Mouse (Mus musculus): ENCODE results near the gene Uvrag. TPM values are rescaled to one million over a fixed set of nuclear protein-coding genes. Genes with fewer than 3 reads are reported as not detected.

Uvrag gene
- polyA plus RNA-seq, 1 experiment, result 45.9 TPM

- no peak for DNase-seq (ENCODE audit: low read depth in 1 of 2, low spot score in 2 of 2)
- WGBS, result 74% methylated on average over 12 of the region's 12 CpGs
- no peaks in the 10 kb centered on the region for H3K27me3 ChIP-seq (ENCODE audit: control insufficient read depth, insufficient read depth, low read length)
- H3K4me3 ChIP-seq (ENCODE audit: extremely low read depth, insufficient read depth, insufficient read length), result no peak overlapping the region
- peaks cover 4% of the 10 kb centered on the region; the same call in 1 of the 2 replicates for H3K4me1 ChIP-seq (ENCODE audit: control insufficient read depth, insufficient read depth, insufficient read length)
- H3K36me3 ChIP-seq (ENCODE audit: control insufficient read depth, insufficient read depth, low read length), result no peaks in the 10 kb centered on the region
- H3K27ac ChIP-seq (ENCODE audit: insufficient read depth, low read length), result no peak overlapping the region
- TF ChIP-seq POLR2A (IDR thresholded peaks at IDR 0.05; ENCODE audit: low read depth, low read length) (no peak), CTCF (IDR thresholded peaks at IDR 0.05; ENCODE audit: extremely low read depth, insufficient read depth, insufficient read length, insufficient replicate concordance) (no peak)
These were observed 269.1 kb downstream of the Uvrag start for GRCm38 (mm10) chr7:98871882-98872281.

DNA sequence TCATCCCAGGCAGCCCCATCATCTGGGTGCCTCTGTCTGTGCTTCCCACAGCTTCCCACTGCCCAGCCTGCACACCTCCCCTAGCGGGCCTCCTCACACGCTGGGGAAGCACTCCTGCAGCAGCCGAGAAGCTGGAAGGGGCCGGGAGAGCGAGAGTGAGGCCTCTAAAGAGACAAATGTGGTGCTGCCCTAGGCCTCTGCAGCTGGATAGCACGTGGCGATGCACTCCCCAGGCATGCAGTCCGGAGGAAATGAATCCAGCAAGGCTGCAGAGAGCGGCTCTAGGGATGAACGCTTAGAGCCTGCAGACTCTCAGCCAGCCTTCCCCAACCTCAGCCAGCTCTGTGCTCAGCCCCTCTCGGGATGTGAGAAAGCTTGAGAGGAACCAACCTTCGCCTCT is 270.1 kb downstream of the Uvrag start:
- DNase-seq (ENCODE audit: low read depth in 1 of 2, low spot score in 2 of 2), result no peak
- Histone ChIP-seq H3K4me3 (ENCODE audit: extremely low read depth, insufficient read depth, insufficient read length) (no peak overlapping the region), H3K4me1 (ENCODE audit: control insufficient read depth, insufficient read depth, insufficient read length) (peaks cover 4% of the 10 kb centered on the region; the same call in 1 of the 2 replicates), H3K27me3 (ENCODE audit: control insufficient read depth, insufficient read depth, low read length) (no peaks in the 10 kb centered on the region), H3K27ac (ENCODE audit: insufficient read depth, low read length) (no peak overlapping the region), H3K36me3 (ENCODE audit: control insufficient read depth, insufficient read depth, low read length) (no peaks in the 10 kb centered on the region)
- TF ChIP-seq POLR2A (IDR thresholded peaks at IDR 0.05; ENCODE audit: low read depth, low read length) (no peak), CTCF (IDR thresholded peaks at IDR 0.05; ENCODE audit: extremely low read depth, insufficient read depth, insufficient read length, insufficient replicate concordance) (no peak)
- WGBS, result 76% methylated on average over 12 of the region's 12 CpGs

GRCm38 (mm10) chr7:98869070-98869469 is 271.9 kb downstream of the Uvrag start:
- no peaks in the 10 kb centered on the region for H3K27me3 ChIP-seq (ENCODE audit: control insufficient read depth, insufficient read depth, low read length)
- peaks cover 4% of the 10 kb centered on the region; the same call in 1 of the 2 replicates for H3K4me1 ChIP-seq (ENCODE audit: control insufficient read depth, insufficient read depth, insufficient read length)
- H3K27ac ChIP-seq (ENCODE audit: insufficient read depth, low read length), result no peak overlapping the region
- TF ChIP-seq POLR2A (IDR thresholded peaks at IDR 0.05; ENCODE audit: low read depth, low read length), result no peak
- TF ChIP-seq CTCF (IDR thresholded peaks at IDR 0.05; ENCODE audit: extremely low read depth, insufficient read depth, insufficient read length, insufficient replicate concordance), result no peak
- no peak overlapping the region for H3K4me3 ChIP-seq (ENCODE audit: extremely low read depth, insufficient read depth, insufficient read length)
- DNase-seq (ENCODE audit: low read depth in 1 of 2, low spot score in 2 of 2), result no peak
- H3K36me3 ChIP-seq (ENCODE audit: control insufficient read depth, insufficient read depth, low read length), result no peaks in the 10 kb centered on the region
- 28% methylated on average over 3 of the region's 3 CpGs for WGBS

DNA sequence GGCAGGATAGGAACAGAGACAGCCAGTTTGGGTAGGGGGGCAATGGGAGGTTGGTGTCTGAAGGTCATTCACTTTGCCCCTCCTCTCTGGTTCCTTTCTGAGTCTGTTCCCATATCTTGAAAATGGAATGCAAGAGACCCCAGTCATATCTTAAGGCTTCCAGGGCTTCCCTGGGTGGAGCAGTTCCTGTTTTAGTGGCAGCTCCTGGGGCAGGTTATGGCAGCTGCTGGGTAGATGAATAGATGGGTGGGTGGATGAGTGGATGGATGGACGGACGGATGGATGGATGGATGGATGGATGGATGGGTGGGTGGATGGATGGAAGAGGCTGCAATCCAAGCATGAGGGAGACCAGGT is 273.2 kb downstream of the Uvrag start:
- 71% methylated on average over 2 of the region's 2 CpGs for WGBS
- Histone ChIP-seq H3K4me3 (ENCODE audit: extremely low read depth, insufficient read depth, insufficient read length) (no peak overlapping the region), H3K4me1 (ENCODE audit: control insufficient read depth, insufficient read depth, insufficient read length) (peaks cover 4% of the 10 kb centered on the region; the same call in 1 of the 2 replicates), H3K27ac (ENCODE audit: insufficient read depth, low read length) (no peak overlapping the region), H3K36me3 (ENCODE audit: control insufficient read depth, insufficient read depth, low read length) (no peaks in the 10 kb centered on the region), H3K27me3 (ENCODE audit: control insufficient read depth, insufficient read depth, low read length) (no peaks in the 10 kb centered on the region)
- DNase-seq (ENCODE audit: low read depth in 1 of 2, low spot score in 2 of 2), result no peak
- TF ChIP-seq CTCF (IDR thresholded peaks at IDR 0.05; ENCODE audit: extremely low read depth, insufficient read depth, insufficient read length, insufficient replicate concordance) (no peak), POLR2A (IDR thresholded peaks at IDR 0.05; ENCODE audit: low read depth, low read length) (no peak)

DNA sequence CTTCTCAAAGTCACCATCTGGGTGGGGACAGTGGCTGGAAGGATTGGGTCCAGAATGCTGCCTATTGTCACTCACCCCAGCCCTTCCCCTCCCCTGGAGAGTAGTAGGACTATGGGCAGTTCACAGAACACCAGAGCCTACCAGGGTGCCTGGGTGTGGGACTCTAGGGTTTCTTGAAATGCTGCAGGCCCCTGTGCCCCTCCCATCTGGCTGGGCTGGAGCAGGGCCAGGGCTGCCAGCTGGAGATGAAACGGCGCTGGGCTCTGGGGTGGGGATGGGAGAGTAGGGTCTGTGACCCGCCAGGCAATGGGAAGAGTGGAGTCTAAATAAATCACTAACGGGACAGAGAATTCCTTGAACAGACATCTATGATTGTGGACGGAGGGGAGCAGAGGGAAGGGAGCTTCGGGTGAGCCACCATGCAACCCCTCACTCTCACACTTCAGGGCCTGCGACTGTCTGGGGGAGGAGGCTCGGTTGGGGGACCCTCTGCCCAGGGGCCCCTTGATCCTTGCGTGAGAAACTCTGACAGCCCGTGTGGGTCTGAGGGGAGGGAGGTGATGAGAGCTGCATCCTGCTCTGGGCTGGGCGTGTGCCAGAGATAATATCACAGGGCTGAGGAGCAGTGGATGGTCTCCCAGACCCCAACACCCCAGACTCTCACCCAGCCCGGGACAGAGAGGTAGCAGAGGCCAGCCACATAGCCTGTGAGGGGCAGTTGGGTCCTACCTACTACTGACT is 273.7 kb downstream of the Uvrag start:
- DNase-seq (ENCODE audit: low read depth in 1 of 2, low spot score in 2 of 2), result no peak
- no peak for TF ChIP-seq POLR2A (IDR thresholded peaks at IDR 0.05; ENCODE audit: low read depth, low read length)
- no peak for TF ChIP-seq CTCF (IDR thresholded peaks at IDR 0.05; ENCODE audit: extremely low read depth, insufficient read depth, insufficient read length, insufficient replicate concordance)
- H3K4me1 ChIP-seq (ENCODE audit: control insufficient read depth, insufficient read depth, insufficient read length), result peaks cover 4% of the 10 kb centered on the region; the same call in 1 of the 2 replicates
- 48% methylated on average over 12 of the region's 12 CpGs for WGBS
- H3K27me3 ChIP-seq (ENCODE audit: control insufficient read depth, insufficient read depth, low read length), result no peaks in the 10 kb centered on the region
- H3K4me3 ChIP-seq (ENCODE audit: extremely low read depth, insufficient read depth, insufficient read length), result no peak overlapping the region
- no peak overlapping the region for H3K27ac ChIP-seq (ENCODE audit: insufficient read depth, low read length)
- no peaks in the 10 kb centered on the region for H3K36me3 ChIP-seq (ENCODE audit: control insufficient read depth, insufficient read depth, low read length)

- TF ChIP-seq POLR2A (IDR thresholded peaks at IDR 0.05; ENCODE audit: low read depth, low read length) (no peak), CTCF (IDR thresholded peaks at IDR 0.05; ENCODE audit: extremely low read depth, insufficient read depth, insufficient read length, insufficient replicate concordance) (no peak)
- DNase-seq (ENCODE audit: low read depth in 1 of 2, low spot score in 2 of 2), result no peak
- Histone ChIP-seq H3K27ac (ENCODE audit: insufficient read depth, low read length) (no peak overlapping the region), H3K36me3 (ENCODE audit: control insufficient read depth, insufficient read depth, low read length) (no peaks in the 10 kb centered on the region), H3K27me3 (ENCODE audit: control insufficient read depth, insufficient read depth, low read length) (no peaks in the 10 kb centered on the region), H3K4me1 (ENCODE audit: control insufficient read depth, insufficient read depth, insufficient read length) (peaks cover 2% of the 10 kb centered on the region; the same call in 1 of the 2 replicates), H3K4me3 (ENCODE audit: extremely low read depth, insufficient read depth, insufficient read length) (no peak overlapping the region)
- WGBS, result 73% methylated on average over 9 of the region's 9 CpGs
These were observed 276.8 kb downstream of the Uvrag start for GRCm38 (mm10) chr7:98863969-98864718.
